Mouse (Mus musculus) T-helper 1 cell (primary cell): ENCODE data around the gene Cd101.

Experiments
- in situ Hi-C: fragments of 300-600 bp; cut with MboI, MseI; formaldehyde crosslinking; loops from one replicate; pipeline ENCODE4 v1.15.1; 2025; ENCODE audit warnings: high pct_unique_total_duplicates

Cd101 gene

DNA sequence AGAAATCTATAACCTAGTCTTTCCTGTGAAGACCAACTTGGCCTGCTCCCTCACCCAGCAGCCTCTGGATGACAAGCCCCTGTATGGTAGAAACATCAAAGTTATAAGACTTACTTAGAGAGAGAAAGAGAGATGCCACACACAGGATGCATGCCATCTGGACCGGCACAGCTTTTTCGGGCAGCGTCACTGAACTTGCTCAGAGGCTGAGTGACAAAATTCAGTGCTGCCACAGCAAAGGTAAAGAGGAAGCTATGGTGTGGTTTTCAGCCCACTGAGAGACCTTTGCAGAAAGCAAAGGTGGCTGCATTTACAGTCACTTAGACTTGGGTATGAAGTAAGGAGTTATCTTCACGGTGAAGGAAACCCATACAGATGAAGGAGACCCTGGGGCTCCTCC, at the start of gene Cd101:
TSS of gene Cd101 (minus strand) at position 218 of the 400 bp plus-strand sequence.
- in situ Hi-C loops = no loop called here

DNA sequence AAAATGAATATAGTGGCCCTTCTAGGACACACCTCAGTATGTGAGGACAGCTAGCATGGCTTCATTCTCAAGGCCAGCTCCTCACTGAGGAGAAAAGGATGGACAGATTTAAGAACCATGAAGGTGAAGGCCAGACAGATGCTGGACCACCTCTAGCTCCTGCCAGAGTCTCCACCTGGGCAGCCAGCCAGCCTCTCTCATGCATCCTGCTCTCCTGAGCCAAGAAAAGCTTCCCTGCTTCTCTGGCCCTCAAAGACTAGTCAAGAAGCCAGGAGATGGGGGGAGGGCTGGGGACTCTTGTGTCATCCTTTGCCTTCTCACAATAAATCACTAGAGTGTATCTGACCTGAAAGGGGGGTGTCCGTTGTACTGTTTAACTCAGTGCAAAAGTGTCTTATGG, 49.0 kb upstream of the Cd101 start:
- in situ Hi-C loops = no loop called here

DNA sequence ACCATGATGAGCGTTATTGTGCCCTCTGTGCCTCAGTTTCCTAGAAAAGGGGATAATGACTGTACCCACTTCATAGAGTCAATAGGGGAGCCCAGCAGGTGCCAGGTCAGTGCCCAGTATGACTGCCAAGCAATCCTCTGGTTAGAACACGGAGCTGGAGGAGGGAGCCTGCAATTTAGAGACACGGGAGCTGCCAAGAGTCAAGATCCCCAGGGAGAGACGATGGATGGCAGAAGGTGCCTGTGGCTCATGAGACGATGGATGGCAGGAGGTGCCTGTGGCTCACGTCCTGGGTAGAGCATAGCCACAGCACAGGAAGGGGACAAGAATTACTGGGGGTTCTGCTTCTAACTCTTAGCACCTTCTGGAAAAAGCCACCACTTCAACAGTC, 48.3 kb upstream of the Cd101 start:
- in situ Hi-C loops = no loop called here

DNA sequence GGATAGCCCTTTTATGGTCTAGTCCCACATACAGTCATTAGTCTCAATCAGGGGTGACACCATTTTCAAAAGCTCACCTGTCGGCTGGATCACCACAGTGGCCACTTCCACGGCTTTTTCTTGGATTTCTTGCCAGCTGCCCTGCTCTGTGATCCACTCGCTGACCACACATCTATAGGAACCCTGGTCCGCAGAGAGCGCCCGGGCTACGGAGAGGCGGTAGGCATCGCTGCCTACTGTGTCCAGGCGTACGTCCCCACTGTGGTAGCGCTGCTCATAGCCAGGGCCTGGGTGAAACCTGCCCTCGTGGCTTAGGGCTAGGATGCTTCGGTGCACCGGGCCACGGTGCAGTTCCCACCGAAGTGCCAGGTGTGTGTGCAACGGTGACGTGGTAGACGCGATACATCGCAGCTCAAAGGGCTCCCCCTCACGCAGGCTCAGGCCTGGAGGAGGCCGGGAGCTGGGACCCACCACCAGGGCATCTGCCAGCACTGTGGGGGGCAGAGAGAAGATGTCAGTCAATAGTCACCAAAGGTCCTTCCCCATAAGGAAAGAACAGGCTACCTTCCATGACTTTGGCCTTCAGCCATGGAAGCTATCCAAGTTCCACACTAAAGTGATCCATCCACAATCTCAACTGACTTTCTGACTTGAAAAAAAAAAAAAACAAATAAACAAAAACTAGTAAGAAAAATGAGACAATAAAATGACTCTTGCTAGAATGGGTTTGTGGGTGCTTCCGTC, 47.8 kb upstream of the Cd101 start:
- in situ Hi-C loops = no loop called here

DNA sequence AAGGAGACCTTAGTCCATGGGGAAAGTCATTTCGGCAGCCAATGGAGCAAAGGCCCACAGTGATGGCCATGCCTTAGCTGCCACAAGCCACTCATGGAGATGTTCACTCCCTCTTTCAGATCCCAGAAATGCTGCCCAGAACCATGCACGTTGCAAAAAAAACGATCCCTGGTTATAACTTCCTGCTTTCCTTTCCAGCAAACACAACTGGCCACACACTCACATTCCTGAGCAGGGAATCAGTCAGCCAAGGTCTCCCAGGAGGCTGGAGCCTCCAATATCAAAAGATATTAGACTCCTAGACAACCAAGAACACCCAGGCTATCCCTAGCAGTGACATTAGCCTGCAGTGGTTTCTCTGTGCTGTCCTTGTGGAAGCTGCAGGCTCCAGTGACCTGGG, 46.5 kb upstream of the Cd101 start:
- in situ Hi-C loops = no loop called here

DNA sequence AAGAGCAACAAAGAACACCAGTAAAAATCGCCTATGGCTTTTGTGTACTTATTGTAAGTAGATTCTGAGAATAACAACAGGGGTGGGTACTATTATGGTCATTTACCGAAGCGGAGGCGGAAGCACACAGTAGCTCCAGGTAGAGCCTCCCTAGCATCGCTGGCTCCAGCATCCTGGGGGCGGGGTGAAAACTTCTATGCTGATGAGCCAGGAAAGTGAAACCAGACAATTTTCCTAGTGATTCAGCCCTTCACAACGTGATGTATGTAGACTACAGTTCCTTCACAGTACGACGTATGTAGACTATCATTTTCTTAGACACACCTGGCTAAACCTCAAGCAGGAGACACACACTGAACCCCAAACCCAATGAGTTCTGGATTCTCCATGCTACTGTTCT, 44.0 kb upstream of the Cd101 start:
- in situ Hi-C loops = no loop called here

DNA sequence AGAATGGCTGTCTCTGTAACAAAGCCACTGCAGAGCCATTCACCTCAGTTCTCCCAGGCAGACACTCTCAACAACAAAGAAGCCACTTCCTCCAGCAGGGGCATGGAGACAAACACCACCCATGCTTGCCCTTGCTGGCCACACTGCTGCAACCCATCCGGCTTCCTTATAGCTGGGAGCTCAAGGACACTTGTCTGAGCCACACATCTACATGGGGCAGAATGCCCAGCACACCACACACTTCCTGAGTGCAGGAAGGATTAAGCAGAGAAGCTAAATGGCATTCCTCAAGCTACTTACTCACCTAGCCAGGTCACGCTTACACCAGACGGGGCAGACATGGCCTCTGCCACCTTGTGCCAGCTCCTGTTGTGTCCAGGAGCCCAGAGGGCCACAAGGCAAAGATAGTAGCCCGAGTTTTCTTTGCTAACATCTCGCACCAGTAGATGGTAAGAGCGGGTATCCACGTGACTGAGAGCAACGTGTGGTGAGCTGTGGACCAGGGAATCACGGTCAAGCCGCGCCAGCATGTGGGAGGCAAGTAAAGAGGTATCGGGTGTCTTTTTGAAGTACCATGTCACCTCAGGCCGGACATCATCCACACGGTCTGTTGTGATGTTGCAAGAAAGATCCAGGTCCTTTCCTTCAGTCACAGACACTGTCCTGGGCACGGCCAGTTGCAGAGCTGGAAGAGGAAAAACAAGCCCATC, 43.3 kb upstream of the Cd101 start:
- in situ Hi-C loops = no loop called here

DNA sequence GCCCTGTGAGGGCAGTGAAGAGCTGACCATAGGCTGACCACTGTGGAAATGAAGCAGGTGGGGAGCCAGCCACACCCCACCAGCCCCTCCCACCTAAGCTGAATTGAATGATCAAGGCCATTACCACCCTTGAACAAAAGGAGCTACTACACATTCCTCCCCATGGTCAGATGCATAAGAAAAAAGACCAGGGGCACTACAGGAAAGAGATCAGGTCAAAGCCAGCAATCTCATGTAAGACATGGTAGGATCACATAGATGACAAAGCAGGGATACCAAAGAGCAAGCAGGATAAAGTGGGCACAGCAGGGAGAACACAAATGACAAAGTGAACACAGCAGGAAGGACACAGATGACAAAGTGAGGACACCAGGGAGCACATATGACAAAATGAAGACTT, 42.2 kb upstream of the Cd101 start:
- in situ Hi-C loops = no loop called here

DNA sequence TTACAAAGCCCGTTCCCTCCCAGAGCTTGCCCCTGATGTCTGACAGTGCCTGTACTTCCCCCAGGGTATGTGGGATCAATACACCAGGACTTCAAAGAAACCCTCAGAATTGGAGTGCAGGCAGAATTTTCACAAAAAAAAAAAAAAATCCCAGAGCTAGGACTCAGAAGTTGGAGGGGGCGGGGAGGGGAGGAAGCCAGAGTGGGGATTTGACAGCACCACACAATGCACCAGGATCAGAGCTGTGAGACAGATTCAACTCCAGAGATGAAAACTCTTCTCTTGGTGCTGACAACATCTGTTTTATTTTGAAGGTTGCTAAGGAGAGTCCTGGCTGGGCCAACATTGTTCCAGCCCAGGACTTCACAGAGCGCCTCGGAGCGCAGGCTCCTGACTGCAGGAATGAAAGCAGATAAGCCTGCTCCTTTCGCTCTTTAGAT, 41.5 kb upstream of the Cd101 start:
- in situ Hi-C loops = no loop called here

DNA sequence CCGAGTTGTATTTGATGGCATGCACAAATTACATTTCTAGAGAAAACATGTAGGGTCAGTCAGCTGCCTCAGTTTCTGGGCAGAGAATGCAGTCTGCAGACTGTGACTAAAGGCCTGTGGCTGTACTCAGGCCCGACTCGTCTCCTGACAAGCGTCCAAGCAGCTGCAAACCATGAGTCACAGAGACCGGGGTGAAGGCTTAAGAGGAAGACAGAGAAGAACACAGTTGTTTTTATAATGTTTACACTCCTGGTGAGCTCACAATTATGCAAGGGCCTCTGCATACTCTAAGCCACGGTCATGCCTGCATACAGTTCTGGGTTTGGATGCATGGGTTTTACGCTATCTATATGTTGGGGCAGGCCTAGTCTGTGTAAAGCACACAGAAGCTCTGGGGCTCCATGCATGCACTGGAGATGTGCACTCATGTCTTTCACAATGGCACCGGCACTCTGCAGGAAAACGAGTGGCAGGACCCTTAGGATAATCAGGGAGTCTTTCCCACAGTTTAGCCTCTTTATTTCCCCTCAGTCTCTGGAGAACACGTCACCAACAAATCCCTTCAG, 41.0 kb upstream of the Cd101 start:
- in situ Hi-C loops = no loop called here

DNA sequence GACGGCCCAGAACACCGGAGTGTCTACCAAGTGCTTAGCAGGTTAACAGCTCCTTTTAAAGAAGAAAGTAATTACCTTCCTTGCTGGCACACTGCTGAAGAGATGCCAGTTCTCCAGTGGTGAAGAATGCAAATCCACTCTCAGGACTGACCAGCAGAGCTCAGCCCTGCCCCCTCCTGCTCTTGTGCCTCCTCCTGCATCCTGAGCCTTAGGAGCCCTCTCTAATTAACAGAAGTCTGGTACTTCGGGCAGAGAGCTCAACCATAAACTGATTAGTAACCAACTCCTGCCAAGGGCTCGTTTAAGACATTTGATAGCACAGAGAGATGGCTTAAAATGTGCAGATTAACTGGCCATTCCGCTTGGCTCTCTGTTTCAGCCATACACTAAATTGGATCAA, 39.3 kb upstream of the Cd101 start:
- in situ Hi-C loops = no loop called here

DNA sequence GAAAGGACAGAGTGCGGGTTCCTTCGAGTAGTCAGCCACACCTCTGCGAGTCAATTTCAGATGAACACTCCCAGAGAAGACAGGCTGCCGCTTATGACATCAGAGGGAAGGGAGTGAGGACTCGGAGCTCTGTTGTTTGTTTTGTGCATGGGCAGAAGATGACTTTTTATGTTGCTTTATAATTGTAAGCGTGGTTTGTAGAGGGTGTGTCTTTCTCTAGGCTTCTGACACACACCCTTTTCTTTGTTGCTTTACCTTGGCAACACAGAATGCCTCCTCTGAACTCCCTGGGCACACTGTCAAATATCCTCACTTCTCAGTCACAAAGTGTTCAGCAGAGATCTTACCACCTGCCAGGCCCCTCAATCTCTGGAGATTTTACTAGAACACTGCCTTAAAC, 36.8 kb upstream of the Cd101 start:
- in situ Hi-C loops = no loop called here

DNA sequence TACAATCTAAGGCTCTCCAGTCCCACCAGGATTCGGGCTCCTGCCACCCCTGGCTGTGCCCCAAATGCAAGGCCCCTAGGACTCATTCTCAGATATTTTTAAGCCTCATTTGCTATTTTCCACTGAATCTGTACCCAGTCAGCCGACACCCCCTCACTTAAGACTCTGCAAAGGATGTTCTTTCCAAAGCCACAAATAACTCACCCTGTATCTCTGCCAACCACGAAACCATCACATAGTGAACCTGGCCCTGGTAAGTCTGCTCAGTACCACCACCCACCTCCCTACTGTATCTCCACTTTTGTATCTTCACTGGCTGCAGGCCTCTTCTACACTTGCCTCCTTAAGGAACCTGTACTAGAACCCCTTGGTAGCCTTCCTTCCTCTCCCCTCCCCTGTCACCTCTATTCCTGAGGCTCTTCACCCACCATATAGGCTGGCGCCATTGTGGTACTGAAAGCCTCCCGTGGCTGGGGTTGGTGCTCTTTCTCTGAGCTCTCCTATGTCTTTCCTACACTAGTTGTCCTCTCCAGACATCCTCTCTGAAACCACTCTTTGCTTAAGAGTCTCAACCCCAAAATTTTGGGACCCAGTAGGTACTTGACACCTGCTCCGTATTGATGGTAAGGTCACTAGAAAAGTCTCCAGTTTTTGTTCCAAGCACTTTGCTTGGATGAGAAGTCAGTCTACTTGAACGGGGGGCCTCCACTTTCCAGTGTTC, 32.7 kb upstream of the Cd101 start:
- in situ Hi-C loops = no loop called here

DNA sequence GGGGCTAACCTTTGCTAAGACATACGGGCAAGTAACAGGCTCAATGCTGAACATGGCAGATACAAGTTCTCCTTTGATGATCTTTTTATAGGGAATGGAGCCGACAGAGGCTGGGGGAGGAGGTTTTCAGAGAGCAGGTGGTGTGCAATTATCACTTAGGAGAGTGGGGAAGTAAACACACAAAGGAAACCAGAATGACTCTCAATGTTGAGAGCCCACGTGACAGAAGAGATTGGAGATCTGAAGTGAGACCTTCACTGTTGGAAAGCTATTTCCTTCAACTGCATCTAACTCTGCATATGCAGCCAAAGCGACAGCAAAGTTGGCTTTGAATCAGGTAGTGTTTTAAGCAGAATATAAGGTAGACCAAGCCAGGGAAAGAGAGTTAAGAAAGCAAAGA, 29.9 kb upstream of the Cd101 start:
- in situ Hi-C loops = no loop called here

DNA sequence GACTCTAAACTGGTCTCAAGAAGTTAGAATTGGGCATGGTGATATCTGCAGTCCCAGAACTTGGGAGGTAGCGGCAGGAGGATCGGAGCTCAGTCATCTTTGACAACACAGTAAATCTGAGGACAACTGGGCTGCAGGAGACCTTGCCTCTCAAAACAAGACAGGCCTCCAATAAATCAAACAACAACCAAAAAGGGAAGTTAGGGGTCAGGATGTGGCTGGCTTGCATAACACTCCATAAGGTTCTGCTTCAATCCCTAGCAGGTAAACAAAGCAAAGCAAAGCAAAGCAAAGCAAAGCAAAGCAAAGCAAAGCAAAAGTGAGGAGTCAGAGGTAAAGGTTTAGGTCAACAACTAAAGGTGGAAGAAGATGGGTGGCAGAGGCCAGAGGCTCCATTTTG, 28.8 kb upstream of the Cd101 start:
- in situ Hi-C loops = no loop called here

DNA sequence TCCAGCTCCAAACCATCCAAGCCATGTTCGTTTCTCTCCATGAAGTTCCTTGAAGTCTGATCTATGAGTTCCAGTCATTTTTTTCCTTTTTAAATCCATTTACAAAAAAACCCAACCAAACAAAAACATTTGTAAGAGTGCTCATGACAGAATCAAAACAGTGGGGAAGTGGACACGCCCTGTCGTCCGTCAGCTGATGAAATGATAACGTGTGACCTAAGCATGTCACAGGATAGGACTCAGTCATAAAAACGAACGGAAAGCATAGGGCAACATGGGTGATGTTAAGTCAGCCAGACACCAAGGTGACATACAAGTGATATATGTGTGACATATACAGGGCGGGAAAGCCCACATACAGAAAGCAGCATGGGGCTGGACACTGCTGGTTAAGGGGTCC, 25.9 kb upstream of the Cd101 start:
- in situ Hi-C loops = no loop called here

DNA sequence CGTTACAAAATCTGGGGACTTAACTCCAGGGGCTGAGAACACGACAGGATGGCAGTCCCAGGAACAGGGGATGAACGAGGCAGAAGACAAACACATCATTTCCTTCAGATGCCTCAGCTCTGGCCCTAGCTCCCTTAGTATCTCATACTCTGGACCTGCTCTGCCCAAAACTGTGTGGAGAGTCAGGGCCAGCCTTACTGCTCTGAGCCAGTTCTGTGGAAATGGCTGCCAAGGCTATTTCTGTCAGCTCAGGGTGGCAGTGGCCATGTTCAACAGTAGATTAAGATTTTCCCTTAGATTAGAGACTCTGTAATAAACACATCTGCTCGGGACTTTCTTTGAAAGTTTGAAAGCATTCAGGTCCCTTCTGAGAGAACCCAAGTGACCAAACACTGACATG, 22.2 kb upstream of the Cd101 start:
- in situ Hi-C loops = no loop called here

DNA sequence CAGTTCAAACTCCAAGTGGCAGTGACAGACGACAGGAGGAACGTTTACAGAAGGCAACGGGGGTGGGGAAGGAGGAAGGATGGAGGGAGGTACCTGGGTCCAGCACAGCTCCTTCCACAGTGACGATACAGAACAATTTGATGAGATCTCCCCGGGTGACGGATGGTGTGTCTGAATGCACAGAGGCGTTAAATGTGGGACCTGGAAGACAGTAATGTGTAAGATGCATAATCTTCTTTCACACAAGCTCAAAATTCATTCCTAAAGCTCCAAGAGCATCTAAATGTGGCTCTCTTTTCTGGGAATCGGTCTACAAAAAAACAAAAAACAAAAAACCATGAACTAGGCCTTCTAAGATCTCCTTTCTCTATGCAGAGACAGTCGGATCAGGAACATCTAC, 20.6 kb upstream of the Cd101 start:
- in situ Hi-C loops = no loop called here

DNA sequence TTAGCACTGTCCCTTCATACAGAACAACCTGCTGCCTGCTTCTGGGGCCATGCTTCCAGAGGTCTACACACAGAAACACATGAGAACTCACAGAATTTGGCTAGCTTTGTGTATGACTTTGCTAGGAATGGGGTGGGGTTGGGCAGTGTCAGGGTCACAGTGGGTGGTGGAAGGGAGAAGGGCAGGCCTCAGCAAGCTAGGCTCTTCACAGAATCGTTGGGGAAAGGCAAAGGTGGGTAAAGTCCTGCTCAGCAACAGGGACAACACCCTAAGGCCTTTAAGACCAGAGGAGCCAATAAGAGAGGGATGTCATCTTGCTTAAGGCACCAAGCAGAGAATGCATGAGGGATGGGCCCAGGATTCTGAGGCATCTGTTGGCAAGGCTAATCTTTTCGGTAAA, 19.4 kb upstream of the Cd101 start:
- in situ Hi-C loops = no loop called here

DNA sequence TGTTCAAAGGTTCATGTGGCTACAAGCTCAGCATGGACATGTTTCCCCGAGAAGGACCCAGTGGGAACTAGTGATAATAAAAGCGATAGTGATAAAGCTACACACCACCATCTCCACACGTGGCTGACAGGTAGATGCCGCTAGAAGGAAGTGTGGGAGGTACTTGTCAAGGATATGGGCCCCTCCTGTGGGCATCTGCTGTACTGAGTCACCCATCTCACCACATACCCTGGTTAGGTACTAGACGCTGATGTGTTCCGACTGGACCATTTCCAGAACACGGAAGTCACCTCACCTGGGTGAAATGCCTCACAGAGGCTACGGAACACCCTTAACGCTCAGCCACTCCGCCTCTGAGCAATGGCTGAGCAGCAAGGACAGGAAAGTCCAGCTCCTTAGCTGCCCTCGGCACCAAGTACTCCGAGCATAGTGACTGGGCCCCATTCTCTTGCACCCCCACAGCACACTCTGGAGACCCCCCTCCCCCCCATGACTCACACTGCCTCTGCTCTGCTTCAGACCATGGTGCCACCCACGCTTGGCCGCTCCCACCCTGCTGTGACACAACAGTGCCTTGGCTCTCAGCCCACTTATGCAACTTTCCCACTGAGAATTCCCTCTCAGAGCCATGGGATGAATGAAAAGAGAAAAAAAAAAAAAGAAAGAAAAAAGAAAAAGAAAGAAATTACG, 18.4 kb upstream of the Cd101 start:
- in situ Hi-C loops = no loop called here

DNA sequence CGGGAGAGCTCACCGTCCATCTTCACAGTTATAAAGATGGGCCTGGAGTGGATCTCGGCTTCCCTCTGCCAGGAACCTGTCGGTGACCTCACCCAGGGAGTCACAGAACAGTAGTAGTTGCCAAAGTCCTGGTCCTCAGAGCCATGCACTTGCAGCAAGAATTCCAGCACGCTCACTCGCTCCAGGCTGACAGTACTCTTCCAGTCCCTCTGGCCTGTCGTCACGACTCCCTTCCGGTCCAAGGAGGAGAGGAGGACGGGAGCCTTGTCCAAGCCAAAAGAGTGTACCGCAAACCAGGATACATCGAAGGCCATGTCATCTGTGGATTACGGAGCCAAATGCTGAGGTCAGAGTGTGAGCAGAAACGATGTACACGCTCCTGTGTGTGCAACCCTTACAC, 16.1 kb upstream of the Cd101 start:
- in situ Hi-C loops = no loop called here

DNA sequence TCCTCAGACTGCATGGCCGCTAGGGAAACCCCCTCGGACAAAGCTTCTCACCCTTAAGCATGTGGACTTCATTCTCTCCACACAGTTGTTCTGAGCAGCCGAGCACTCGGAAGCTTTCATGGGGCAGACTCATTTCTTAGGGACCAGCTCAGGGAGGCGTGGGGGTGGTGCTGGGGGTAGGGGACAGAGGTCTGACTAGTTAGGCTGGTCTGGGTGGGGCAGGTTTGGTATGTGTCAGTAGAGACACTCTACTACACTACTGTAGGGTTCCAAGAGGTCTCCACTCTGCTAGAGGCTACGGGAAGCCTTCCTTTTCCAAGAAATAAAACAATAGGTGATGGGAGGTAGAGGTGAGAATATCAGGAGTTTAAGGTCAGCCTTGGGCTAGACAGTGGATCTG, 15.3 kb upstream of the Cd101 start:
- in situ Hi-C loops = no loop called here
